Mouse (Mus musculus) liver, embryonic 16.5 days (tissue): ENCODE data around the gene Tmprss12. TPM values are rescaled to one million over a fixed set of nuclear protein-coding genes. Genes with fewer than 3 reads are reported as not detected.
"Not testable (repeated sequence)": the region's sequence is repeated elsewhere in the genome, so short reads cannot be mapped to it uniquely, and the experiment has no call there.

Experiments used
- ATAC-seq: fragments of 200-750 bp; cut with Nextera tagmentation; 2 replicates; pipeline ENCODE4 v1.8.0; 2017; ENCODE audit warnings: low read depth, mild to moderate bottlenecking, moderate number of reproducible peaks, moderate library complexity
- H3K27ac ChIP-seq: fragments of 300-500 bp; sonication (generic); 2 replicates; pipeline ENCODE4 v1.5.1; 2014; ENCODE audit warnings: mild to moderate bottlenecking, low read length
- H3K27me3 ChIP-seq: fragments of 300-500 bp; sonication (generic); 2 replicates; pipeline ENCODE4 v1.6.1; 2014; ENCODE audit warnings: low read depth, low read length, mixed read lengths; ENCODE audit not compliant: control insufficient read depth, insufficient read depth
- H3K36me3 ChIP-seq: fragments of 300-500 bp; sonication (generic); 2 replicates; pipeline ENCODE4 v1.6.1; 2014; ENCODE audit warnings: mild to moderate bottlenecking; ENCODE audit not compliant: control insufficient read depth, insufficient read depth
- H3K4me1 ChIP-seq: fragments of 300-500 bp; sonication (generic); 2 replicates; pipeline ENCODE4 v1.6.1; 2014; ENCODE audit warnings: low read depth, low read length, mixed read lengths; ENCODE audit not compliant: control insufficient read depth
- H3K4me2 ChIP-seq: fragments of 300-500 bp; sonication (generic); 2 replicates; pipeline ENCODE4 v1.6.1; 2014; ENCODE audit warnings: low read depth, low read length, mixed read lengths
- H3K4me3 ChIP-seq: fragments of 300-500 bp; sonication (generic); 2 replicates; pipeline ENCODE4 v1.5.1; 2014; ENCODE audit warnings: low read depth, mild to moderate bottlenecking, low read length
- H3K9ac ChIP-seq: fragments of 300-500 bp; sonication (generic); 2 replicates; pipeline ENCODE4 v1.6.1; 2014; ENCODE audit warnings: low read depth, low read length
- H3K9me3 ChIP-seq: fragments of 300-500 bp; sonication (generic); replicated peaks from 2 replicates; pipeline ENCODE4 v1.6.1; 2016; ENCODE audit warnings: low read length; ENCODE audit not compliant: control insufficient read depth
- WGBS: fragments of 180-500 bp; shearing (Covaris S2); extraction: QIAGEN DNeasy Blood & Tissue Kit; methylation state at CpG from one replicate; pipeline ENCODE4 v1.1.7; 2014; ENCODE audit not compliant: insufficient replicate concordance; 5-methylcytosine and 5-hydroxymethylcytosine counted together
- polyA plus RNA-seq: library from polyadenylated mRNA; unstranded; fragments of >200 nt; fragmentation: Nextera tagmentation; extraction: Ambion mirVana; gene quantifications from 2 replicates; pipeline ENCODE4 v1.2.1, GENCODE M21; 2015

The Tmprss12 gene
- polyA plus RNA-seq, 1 experiment from 2014 or later, result not detected

DNA sequence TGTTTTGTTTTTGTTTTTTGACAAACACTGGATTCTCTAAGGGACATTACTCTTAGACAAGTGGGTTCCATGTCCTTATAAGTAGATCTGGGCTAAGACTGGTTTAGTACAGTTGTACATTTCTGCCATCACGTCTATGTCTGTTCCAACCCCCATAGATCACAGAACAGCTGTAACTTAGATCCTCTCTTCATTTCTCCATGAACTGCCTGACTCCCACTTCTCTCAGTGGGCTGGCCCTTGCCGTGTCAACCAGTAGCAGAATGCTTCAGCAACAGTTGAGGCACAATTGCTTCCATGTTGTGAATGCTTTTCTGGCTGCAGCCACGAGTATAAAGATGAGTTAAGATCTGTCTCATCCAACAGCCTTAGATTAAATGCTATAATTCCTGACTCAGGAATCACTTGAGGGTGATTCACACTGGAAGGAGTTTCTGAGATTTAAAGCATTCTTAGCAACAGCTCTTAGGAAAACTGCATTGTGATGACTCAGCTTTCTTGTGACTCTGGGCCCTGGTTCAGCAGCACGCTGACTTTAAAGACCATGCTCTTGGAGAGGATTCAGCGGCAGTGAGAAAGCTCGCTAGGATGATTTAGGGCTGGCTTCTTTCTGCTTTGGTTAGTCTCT lies 29.4 kb upstream of the Tmprss12 start:
- H3K27ac ChIP-seq, result no peak overlapping the region
- H3K27me3 ChIP-seq, result no peaks in the 10 kb centered on the region
- peaks cover 76% of the 10 kb centered on the region for H3K36me3 ChIP-seq
- H3K9ac ChIP-seq, result no peak overlapping the region
- ATAC-seq, result no peak
- no peak overlapping the region for H3K4me3 ChIP-seq
- no peak overlapping the region for H3K4me2 ChIP-seq
- H3K9me3 ChIP-seq, result no peaks in the 10 kb centered on the region
- WGBS, result 89% methylated on average over 6 of the region's 6 CpGs
- H3K4me1 ChIP-seq, result no peaks in the 10 kb centered on the region

GRCm38 (mm10) chr15:100256386-100256785 lies 24.3 kb upstream of the Tmprss12 start:
- Histone ChIP-seq H3K4me1 (no peaks in the 10 kb centered on the region), H3K9me3 (no peaks in the 10 kb centered on the region), H3K9ac (no peak overlapping the region), H3K4me3 (no peak overlapping the region), H3K4me2 (no peak overlapping the region), H3K27me3 (no peaks in the 10 kb centered on the region), H3K27ac (no peak overlapping the region), H3K36me3 (peaks cover 56% of the 10 kb centered on the region)
- 78% methylated on average over 6 of the region's 6 CpGs for WGBS
- ATAC-seq, result no peak

DNA sequence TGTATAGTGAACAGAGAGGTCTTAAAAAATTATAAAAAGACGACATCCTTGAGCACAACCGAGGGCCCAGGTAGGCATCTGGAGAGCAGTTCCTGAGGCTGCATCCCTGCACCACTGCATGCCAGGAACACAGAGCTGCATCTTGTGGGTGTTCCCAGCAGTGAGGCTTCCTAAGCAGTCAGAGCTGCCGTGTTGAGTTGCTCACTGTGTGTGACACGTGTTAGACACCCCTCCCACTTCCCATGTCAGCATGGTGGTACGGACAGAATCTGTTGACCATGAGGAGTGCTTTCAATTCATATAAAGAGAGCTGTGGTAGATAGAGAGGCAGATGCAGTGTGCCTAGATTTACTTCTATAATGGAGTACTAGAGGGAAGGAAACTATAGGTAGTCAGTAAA lies 23.3 kb upstream of the Tmprss12 start:
- peaks cover 49% of the 10 kb centered on the region for H3K36me3 ChIP-seq
- 85% methylated on average over 5 of the region's 5 CpGs for WGBS

GRCm38 (mm10) chr15:100258646-100259425 lies 21.8 kb upstream of the Tmprss12 start:
- Histone ChIP-seq H3K9me3 (no peaks in the 10 kb centered on the region), H3K4me3 (no peak overlapping the region), H3K4me1 (no peaks in the 10 kb centered on the region; the same call in 1 of the 2 replicates), H3K4me2 (no peak overlapping the region), H3K9ac (no peak overlapping the region), H3K36me3 (peaks cover 38% of the 10 kb centered on the region), H3K27ac (no peak overlapping the region), H3K27me3 (no peaks in the 10 kb centered on the region)
- ATAC-seq, result no peak
- WGBS, result 89% methylated on average over 7 of the region's 7 CpGs

More for the DNA sequence above, 23.3 kb upstream of the Tmprss12 start:
- Histone ChIP-seq H3K9me3 (no peaks in the 10 kb centered on the region), H3K27ac (no peak overlapping the region), H3K4me1 (no peaks in the 10 kb centered on the region; the same call in 1 of the 2 replicates), H3K27me3 (no peaks in the 10 kb centered on the region), H3K4me3 (no peak overlapping the region), H3K9ac (no peak overlapping the region), H3K4me2 (no peak overlapping the region)
- ATAC-seq, result no peak

GRCm38 (mm10) chr15:100260351-100260750 lies 20.3 kb upstream of the Tmprss12 start:
- not testable (repeated sequence) for H3K27me3 ChIP-seq, H3K4me2 ChIP-seq, H3K9me3 ChIP-seq, H3K9ac ChIP-seq, H3K27ac ChIP-seq, ATAC-seq, H3K4me1 ChIP-seq, H3K4me3 ChIP-seq
- WGBS, result 76% methylated on average over 6 of the region's 7 CpGs
- peaks cover 24% of the 10 kb centered on the region for H3K36me3 ChIP-seq

DNA sequence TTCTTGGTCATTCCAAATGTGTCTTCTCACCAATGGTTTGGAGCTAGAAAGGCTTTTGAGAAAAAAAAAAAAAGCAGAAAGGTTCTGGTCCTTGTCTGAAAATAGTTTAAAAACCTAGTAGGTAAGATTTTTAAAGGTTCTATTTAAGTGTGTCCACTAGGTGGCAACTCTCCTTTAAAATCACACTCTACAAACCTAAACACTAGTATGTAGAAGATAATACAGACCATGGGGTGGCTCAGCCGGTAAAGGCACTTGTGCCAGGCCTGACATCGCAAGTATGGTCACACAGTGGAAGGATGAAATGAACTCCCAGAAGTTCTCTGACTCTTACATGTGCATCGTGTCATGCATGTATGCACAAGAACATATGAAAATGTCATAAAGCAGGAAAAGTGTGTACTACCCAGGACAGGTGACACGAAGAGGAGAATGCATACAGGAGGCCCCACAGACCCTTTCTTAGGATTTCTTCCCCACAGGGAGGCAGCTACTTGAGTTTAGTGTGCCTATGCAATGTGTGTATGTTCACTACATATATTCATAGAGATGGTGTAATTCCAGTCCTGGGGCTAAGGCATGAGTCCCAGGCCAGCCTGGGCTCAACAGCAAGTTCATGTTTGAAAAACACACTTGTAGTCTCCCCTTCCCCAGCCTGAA lies 17.3 kb upstream of the Tmprss12 start:
- H3K4me2 ChIP-seq, result no peak overlapping the region
- no peaks in the 10 kb centered on the region for H3K27me3 ChIP-seq
- H3K36me3 ChIP-seq, result no peaks in the 10 kb centered on the region; the same call in none of the 2 replicates
- no peaks in the 10 kb centered on the region; the same call in 1 of the 2 replicates for H3K4me1 ChIP-seq
- no peak overlapping the region for H3K4me3 ChIP-seq
- WGBS, result 41% methylated on average over 4 of the region's 4 CpGs
- H3K27ac ChIP-seq, result no peak overlapping the region
- no peak for ATAC-seq
- H3K9ac ChIP-seq, result no peak overlapping the region
- H3K9me3 ChIP-seq, result no peaks in the 10 kb centered on the region

DNA sequence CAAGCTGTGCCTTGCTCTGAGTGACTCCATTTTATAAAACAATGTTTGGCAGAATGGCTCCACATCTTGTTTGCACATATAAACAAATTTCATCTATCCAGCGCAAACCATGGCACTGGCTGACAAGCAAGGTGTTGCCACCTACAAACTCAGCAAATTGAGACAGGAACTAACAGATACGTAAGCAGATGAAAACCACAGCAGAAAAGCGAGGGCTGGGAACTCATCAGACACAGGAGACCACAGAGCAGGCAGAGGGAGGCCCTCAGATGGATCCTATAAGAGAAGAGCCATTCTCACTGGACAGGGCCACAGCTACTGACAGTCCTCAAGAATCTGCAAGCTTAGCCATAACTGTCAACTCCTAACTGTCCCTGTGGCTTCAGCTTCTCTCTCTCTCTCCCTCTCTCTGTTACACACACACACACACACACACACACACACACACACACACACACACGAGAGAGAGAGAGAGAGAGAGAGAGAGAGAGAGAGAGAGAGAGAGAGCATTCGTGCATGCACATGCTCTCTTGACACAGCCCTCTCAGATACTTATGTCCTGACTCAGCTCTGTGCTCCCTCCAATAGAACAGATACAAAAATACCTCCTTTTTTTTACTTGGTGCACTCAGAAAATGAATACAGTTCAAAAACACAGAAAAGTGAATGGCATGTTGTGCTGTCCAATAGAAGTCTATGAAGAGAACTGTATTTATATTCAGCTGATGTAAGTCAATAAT lies 14.9 kb upstream of the Tmprss12 start:
- no peaks in the 10 kb centered on the region for H3K27me3 ChIP-seq
- ATAC-seq, result no peak
- WGBS, result 72% methylated on average over 4 of the region's 5 CpGs
- H3K9ac ChIP-seq, result no peak overlapping the region
- H3K27ac ChIP-seq, result no peak overlapping the region
- H3K9me3 ChIP-seq, result no peaks in the 10 kb centered on the region
- H3K4me3 ChIP-seq, result no peak overlapping the region
- no peaks in the 10 kb centered on the region for H3K36me3 ChIP-seq
- no peaks in the 10 kb centered on the region; the same call in 1 of the 2 replicates for H3K4me1 ChIP-seq
- no peak overlapping the region for H3K4me2 ChIP-seq

DNA sequence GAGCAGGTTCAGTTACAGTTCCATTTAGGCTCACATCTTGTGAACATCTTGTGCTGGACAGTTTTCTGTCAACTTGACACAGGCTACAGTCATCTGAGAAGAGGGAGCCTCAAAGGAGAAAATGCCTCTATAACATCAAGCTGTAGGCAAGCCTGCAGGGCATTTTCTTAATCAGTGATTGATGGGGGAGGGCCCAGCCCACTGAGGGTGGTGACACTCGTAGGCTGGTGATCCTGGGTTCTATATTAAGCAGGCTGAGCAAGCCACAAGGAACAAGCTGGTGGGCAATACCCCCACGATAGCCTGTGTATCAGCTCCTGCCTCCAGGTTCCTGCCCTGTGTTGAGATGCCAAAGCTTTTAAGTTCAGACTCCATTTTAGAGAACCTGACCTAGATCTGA lies 11.7 kb upstream of the Tmprss12 start:
- ATAC-seq, result no peak
- no peaks in the 10 kb centered on the region for H3K4me1 ChIP-seq
- no peaks in the 10 kb centered on the region for H3K9me3 ChIP-seq
- no peak overlapping the region for H3K4me3 ChIP-seq
- WGBS, result 58% methylated on average over 2 of the region's 2 CpGs
- no peaks in the 10 kb centered on the region for H3K36me3 ChIP-seq
- H3K9ac ChIP-seq, result no peak overlapping the region
- H3K27ac ChIP-seq, result no peak overlapping the region
- H3K4me2 ChIP-seq, result no peak overlapping the region
- H3K27me3 ChIP-seq, result no peaks in the 10 kb centered on the region
